Mouse (Mus musculus) forebrain, embryonic 13.5 days (tissue): ENCODE data around the gene Trp53rka. TPM values are rescaled to one million over a fixed set of nuclear protein-coding genes. Genes with fewer than 3 reads are reported as not detected.
"Not testable (repeated sequence)": the region's sequence is repeated elsewhere in the genome, so short reads cannot be mapped to it uniquely, and the experiment has no call there.

ENCODE experiments used
- ATAC-seq: fragments of 200-750 bp; cut with Nextera tagmentation; 2 replicates; pipeline ENCODE4 v1.8.0; 2017
- H3K27ac ChIP-seq: fragments of 300-500 bp; sonication (generic); 2 replicates; pipeline ENCODE4 v1.5.1; 2015; ENCODE audit warnings: inconsistent platforms, mild to moderate bottlenecking, moderate library complexity
- H3K27me3 ChIP-seq: fragments of 300-500 bp; sonication (generic); 2 replicates; pipeline ENCODE4 v1.6.1; 2015; ENCODE audit warnings: mild to moderate bottlenecking, inconsistent platforms
- H3K36me3 ChIP-seq: fragments of 300-500 bp; sonication (generic); 2 replicates; pipeline ENCODE4 v1.6.1; 2015; ENCODE audit warnings: mild to moderate bottlenecking, inconsistent platforms; ENCODE audit not compliant: poor library complexity, severe bottlenecking
- H3K4me1 ChIP-seq: fragments of 300-500 bp; sonication (generic); 2 replicates; pipeline ENCODE4 v1.6.1; 2015; ENCODE audit warnings: inconsistent platforms
- H3K4me2 ChIP-seq: fragments of 300-500 bp; sonication (generic); 2 replicates; pipeline ENCODE4 v1.6.1; 2015; ENCODE audit warnings: inconsistent platforms, mild to moderate bottlenecking, moderate library complexity
- H3K4me3 ChIP-seq: fragments of 300-500 bp; sonication (generic); 2 replicates; pipeline ENCODE4 v1.5.1; 2015; ENCODE audit warnings: mild to moderate bottlenecking, inconsistent platforms
- H3K9ac ChIP-seq: fragments of 300-500 bp; sonication (generic); 2 replicates; pipeline ENCODE4 v1.6.1; 2015; ENCODE audit warnings: mild to moderate bottlenecking, inconsistent platforms
- H3K9me3 ChIP-seq: fragments of 300-500 bp; sonication (generic); replicated peaks from 2 replicates; pipeline ENCODE4 v1.6.1; 2016; ENCODE audit warnings: inconsistent platforms
- WGBS: fragments of 180-500 bp; shearing (Covaris S2); methylation state at CpG from one replicate; pipeline ENCODE4 v1.1.7; 2015; 5-methylcytosine and 5-hydroxymethylcytosine counted together
- polyA plus RNA-seq: library from polyadenylated mRNA; unstranded; fragments of >200 nt; fragmentation: Nextera tagmentation; extraction: Ambion mirVana; gene quantifications from 2 replicates; pipeline ENCODE4 v1.2.1, GENCODE M21; 2015

Gene Trp53rka
- polyA plus RNA-seq: 41.3 and 47.0 TPM in 2 replicates

DNA sequence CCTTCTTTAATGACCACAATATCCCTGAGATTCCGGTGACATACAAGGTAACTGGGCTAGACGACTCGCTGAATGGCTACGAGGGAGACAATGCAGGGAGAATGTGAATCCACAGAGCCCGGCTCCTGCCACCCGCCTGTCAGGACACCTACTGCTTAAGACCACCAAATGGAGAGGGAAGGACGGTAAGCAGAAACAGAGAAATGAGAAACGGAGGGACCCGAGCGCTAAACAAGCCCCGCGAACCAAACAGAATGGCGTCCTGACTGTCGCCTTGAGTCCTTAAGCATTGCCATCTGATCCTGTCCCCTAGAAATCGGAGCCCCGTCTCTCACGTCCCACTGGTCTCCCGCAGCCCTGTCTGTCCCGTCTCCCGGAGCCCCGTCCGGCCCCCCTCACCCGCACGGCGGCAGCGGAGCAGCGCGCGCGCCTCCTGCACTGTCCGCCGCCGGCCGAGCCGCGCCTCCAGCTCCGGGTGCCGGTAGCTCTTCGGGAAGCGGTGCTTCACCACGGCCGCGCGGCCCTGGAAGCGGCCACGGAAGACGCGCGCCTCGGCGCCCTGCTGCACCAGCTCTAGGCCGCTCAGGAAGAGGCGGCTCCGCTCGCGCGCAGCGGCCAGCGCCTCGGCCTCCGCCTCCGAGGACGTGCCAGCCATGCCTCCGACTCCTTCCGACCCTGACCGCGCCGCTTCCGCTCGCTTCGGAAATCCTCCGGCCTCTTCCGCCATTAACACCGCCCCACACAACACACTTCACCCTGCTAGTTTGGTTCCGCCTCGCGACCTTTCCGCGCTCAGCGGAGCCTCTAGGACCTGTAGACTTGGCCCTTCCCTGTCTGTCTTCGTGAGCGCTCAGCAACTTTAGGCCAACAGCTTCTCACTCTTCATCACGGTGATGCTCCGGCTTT lies at the start of gene Trp53rka:
TSS of gene Trp53rka (minus strand) at position 677 of the 906 bp plus-strand sequence.
- Histone ChIP-seq H3K27ac (peak within 1 kb of the TSS; percentile 82), H3K9me3 (no peaks in the 10 kb centered on the region), H3K9ac (peak within 1 kb of the TSS; percentile 87), H3K4me3 (peak within 1 kb of the TSS; percentile 72), H3K4me1 (peaks cover 25% of the 10 kb centered on the region), H3K4me2 (peak within 1 kb of the TSS; percentile 88), H3K27me3 (no peaks in the 10 kb centered on the region), H3K36me3 (peaks cover 30% of the 10 kb centered on the region)
- peak; percentile 91 for ATAC-seq
- WGBS: under 1% methylated on average over 64 of the region's 84 CpGs

- ATAC-seq: no peak
These were observed 47.9 kb upstream of the Trp53rka start for GRCm38 (mm10) chr2:165540975-165541374.

DNA sequence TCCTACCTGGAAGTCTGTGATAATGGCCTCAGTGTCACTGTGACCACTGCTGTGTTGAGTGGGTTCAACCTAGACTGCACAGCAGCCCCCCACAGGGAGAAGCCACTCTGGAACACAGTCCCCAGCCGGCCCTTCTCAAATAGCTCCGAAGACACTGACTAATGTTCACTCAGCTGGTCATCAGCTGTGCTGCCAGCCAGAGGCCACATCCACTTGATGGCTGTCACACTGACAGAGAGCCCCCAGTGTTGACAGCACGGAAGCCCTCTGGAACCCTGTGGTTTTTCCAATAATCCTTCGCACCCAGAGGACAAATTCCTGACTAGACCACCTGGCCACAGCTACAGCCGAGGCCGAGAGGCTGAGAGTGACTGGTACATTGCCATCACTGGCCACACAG lies 40.7 kb upstream of the Trp53rka start:
- H3K4me2 ChIP-seq: no peak overlapping the region
- no peak overlapping the region for H3K27ac ChIP-seq
- 0 out of 2 replicates have a peak, but pooled peaks cover 2% of the 10 kb centered on the region for H3K4me1 ChIP-seq
- H3K4me3 ChIP-seq: no peak overlapping the region
- H3K9me3 ChIP-seq: no peaks in the 10 kb centered on the region
- H3K27me3 ChIP-seq: no peaks in the 10 kb centered on the region
- H3K9ac ChIP-seq: no peak overlapping the region
- 69% methylated on average over 6 of the region's 6 CpGs for WGBS
- H3K36me3 ChIP-seq: no peaks in the 10 kb centered on the region
- no peak for ATAC-seq

More at GRCm38 (mm10) chr2:165540975-165541374, 47.9 kb upstream of the Trp53rka start:
- Histone ChIP-seq H3K9me3 (no peaks in the 10 kb centered on the region), H3K27me3 (no peaks in the 10 kb centered on the region; the same call in 1 of the 2 replicates), H3K27ac (no peak overlapping the region), H3K4me3 (no peak overlapping the region), H3K4me2 (no peak overlapping the region), H3K36me3 (no peaks in the 10 kb centered on the region), H3K4me1 (peaks cover 20% of the 10 kb centered on the region), H3K9ac (no peak overlapping the region)
- WGBS: 83% methylated on average over 3 of the region's 3 CpGs

GRCm38 (mm10) chr2:165529106-165529505 lies 36.0 kb upstream of the Trp53rka start:
- H3K9ac ChIP-seq: no peak overlapping the region
- H3K36me3 ChIP-seq: no peaks in the 10 kb centered on the region
- H3K9me3 ChIP-seq: no peaks in the 10 kb centered on the region
- 13% methylated on average over 8 of the region's 8 CpGs for whole genome bisulfite sequencing
- 0 out of 2 replicates have a peak, but pooled peaks cover 1% of the 10 kb centered on the region for H3K4me1 ChIP-seq
- ATAC-seq: no peak; the same call in 1 of the 2 replicates
- no peak overlapping the region for H3K27ac ChIP-seq
- no peak overlapping the region for H3K4me3 ChIP-seq
- no peak overlapping the region for H3K4me2 ChIP-seq
- no peaks in the 10 kb centered on the region for H3K27me3 ChIP-seq

DNA sequence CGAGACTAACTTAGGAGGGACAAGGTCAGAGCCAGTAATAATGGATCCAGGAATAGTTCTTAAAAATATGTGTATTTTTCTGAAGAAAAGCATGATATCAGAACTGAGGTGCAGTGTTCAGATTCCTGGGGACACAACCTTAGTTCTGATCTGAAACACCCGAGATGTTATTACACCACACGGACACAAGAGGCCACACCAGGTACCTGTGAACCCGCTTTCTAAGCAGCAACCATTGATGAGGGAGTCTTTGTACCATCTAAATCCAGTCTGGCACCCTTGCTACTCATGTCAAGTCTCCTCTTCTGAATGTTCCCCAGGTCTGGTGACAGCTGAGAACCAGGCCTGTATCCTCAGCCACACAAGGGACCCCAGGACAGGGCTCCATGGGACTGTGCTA lies 32.5 kb upstream of the Trp53rka start:
- H3K9ac ChIP-seq: no peak overlapping the region
- whole genome bisulfite sequencing: 39% methylated on average over 4 of the region's 4 CpGs
- no peaks in the 10 kb centered on the region for H3K4me1 ChIP-seq
- no peak overlapping the region for H3K4me3 ChIP-seq
- no peaks in the 10 kb centered on the region for H3K27me3 ChIP-seq
- 0 out of 2 replicates have a peak, but pooled peaks cover 4% of the 10 kb centered on the region for H3K9me3 ChIP-seq
- no peaks in the 10 kb centered on the region for H3K36me3 ChIP-seq
- no peak overlapping the region for H3K4me2 ChIP-seq
- no peak overlapping the region for H3K27ac ChIP-seq
- no peak for ATAC-seq

- WGBS: 93% methylated on average over 20 of the region's 20 CpGs
- Histone ChIP-seq H3K9ac (no peak overlapping the region), H3K27me3 (no peaks in the 10 kb centered on the region), H3K27ac (no peak overlapping the region), H3K4me3 (no peak overlapping the region), H3K36me3 (no peaks in the 10 kb centered on the region), H3K4me2 (no peak overlapping the region), H3K9me3 (no peaks in the 10 kb centered on the region), H3K4me1 (peaks cover 15% of the 10 kb centered on the region)
- no peak for ATAC-seq
These were observed 22.1 kb upstream of the Trp53rka start for GRCm38 (mm10) chr2:165515178-165515728.

GRCm38 (mm10) chr2:165512870-165513600 lies 19.9 kb upstream of the Trp53rka start:
- no peak overlapping the region for H3K9ac ChIP-seq
- no peaks in the 10 kb centered on the region for H3K36me3 ChIP-seq
- no peak for ATAC-seq
- H3K4me1 ChIP-seq: peaks cover 15% of the 10 kb centered on the region
- no peaks in the 10 kb centered on the region for H3K9me3 ChIP-seq
- H3K4me3 ChIP-seq: no peak overlapping the region
- H3K4me2 ChIP-seq: no peak overlapping the region
- no peaks in the 10 kb centered on the region for H3K27me3 ChIP-seq
- no peak overlapping the region for H3K27ac ChIP-seq
- 38% methylated on average over 11 of the region's 11 CpGs for WGBS

- Histone ChIP-seq H3K27ac (no peak overlapping the region), H3K9me3 (no peaks in the 10 kb centered on the region), H3K9ac (no peak overlapping the region), H3K27me3 (no peaks in the 10 kb centered on the region), H3K4me1 (peaks cover 15% of the 10 kb centered on the region), H3K4me2 (no peak overlapping the region), H3K36me3 (no peaks in the 10 kb centered on the region), H3K4me3 (no peak overlapping the region)
- ATAC-seq: no peak
- 43% methylated on average over 7 of the region's 7 CpGs for WGBS
These were observed 19.3 kb upstream of the Trp53rka start for GRCm38 (mm10) chr2:165512426-165512825.

DNA sequence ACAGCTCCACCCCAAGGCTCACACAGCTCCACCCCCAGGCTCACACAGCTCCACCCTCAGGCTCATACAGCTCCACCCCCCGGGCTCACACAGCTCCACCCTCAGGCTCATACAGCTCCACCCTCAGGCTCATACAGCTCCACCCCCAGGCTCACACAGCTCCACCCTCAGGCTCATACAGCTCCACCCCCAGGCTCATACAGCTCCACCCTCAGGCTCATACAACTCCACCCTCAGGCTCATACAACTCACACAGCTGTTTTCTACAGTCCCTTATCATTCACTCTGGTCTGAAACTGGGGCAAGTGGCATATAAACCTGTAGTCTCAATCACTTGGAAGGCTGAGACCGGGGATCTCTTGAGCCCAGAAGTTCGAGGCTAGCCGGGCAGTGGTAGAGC lies 18.4 kb upstream of the Trp53rka start:
- not testable (repeated sequence) for ATAC-seq, H3K4me3 ChIP-seq, H3K36me3 ChIP-seq, H3K4me2 ChIP-seq, H3K27ac ChIP-seq, H3K9ac ChIP-seq, H3K9me3 ChIP-seq, H3K27me3 ChIP-seq
- 88% methylated on average over 4 of the region's 4 CpGs for WGBS
- H3K4me1 ChIP-seq: peaks cover 15% of the 10 kb centered on the region

DNA sequence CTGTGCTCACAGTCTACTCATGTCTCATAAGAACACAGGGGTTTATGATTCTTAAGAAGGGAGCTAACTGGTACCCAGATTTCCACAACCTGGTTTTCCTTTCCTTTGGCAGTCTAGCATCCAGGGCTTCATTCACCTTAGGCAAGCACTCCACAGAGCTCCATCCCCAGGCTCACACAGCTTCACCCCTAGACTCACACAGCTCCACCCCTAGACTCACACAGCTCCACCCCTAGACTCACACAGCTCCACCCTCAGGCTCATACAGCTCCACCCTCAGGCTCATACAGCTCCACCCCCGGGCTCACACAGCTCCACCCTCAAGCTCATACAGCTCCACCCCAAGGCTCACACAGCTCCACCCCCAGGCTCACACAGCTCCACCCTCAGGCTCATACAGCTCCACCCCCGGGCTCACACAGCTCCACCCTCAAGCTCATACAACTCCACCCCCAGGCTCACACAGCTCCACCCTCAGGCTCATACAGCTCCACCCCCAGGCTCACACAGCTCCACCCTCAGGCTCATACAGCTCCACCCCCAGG lies 17.9 kb upstream of the Trp53rka start:
- H3K9me3 ChIP-seq, ATAC-seq: not testable (repeated sequence)
- 71% methylated on average over 2 of the region's 2 CpGs for WGBS

DNA sequence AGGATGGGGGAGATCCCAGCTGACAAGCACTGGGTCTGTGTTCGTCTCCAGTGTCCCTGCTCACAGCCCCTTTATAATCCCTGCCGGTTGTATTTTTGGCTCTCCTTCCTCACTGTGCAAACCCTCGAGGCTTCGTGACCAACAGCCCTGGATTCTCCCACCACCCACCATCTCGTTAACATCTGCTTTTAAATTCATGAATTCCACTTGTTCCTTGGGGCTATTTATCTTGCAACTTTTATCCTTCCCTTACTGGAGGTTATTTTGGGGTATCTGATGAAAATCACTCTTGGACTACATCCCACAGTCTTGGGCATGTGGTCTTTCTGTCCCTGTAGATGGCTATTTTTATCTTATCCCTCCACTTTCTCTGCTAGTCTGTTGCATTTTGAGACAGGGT lies 17.3 kb upstream of the Trp53rka start:
- 39% methylated on average over 5 of the region's 5 CpGs for WGBS
- Histone ChIP-seq H3K4me1 (peaks cover 15% of the 10 kb centered on the region), H3K9ac (no peak overlapping the region), H3K27ac (no peak overlapping the region), H3K4me2 (no peak overlapping the region), H3K27me3 (no peaks in the 10 kb centered on the region), H3K36me3 (no peaks in the 10 kb centered on the region), H3K4me3 (no peak overlapping the region), H3K9me3 (no peaks in the 10 kb centered on the region)
- ATAC-seq: no peak

More for the DNA sequence above, 17.9 kb upstream of the Trp53rka start:
- not testable (repeated sequence) for H3K36me3 ChIP-seq, H3K4me2 ChIP-seq, H3K27me3 ChIP-seq, H3K27ac ChIP-seq, H3K4me3 ChIP-seq, H3K9ac ChIP-seq
- peaks cover 15% of the 10 kb centered on the region for H3K4me1 ChIP-seq
